ENCODE assay signal across 8 mouse cellular contexts in genomic region chr14:61310963-61311362, GRCm38 (mm10). TPM values are rescaled to one million over a fixed set of nuclear protein-coding genes. Genes with fewer than 3 reads are reported as not detected.
DNase-seq lines count a peak whose midpoint lies in the region; ATAC-seq lines count a peak whose summit lies in the region.

No protein-coding gene starts in this region.

- no peak for DNase-seq in heart, adult 9 months (ENCODE audit: low spot score in 2 of 2)
- no peak for DNase-seq in midbrain, embryonic 10.5 days (ENCODE audit: low spot score)
- no peak for DNase-seq in midbrain, embryonic 11.5 days (ENCODE audit: low spot score, missing footprints)
- peak; percentile 35 to 51 for DNase-seq in heart, postnatal 10 days
- no peak for DNase-seq in spleen, postnatal 36 days (ENCODE audit: low spot score in 2 of 2)

- no peak overlapping the region for H3K27ac ChIP-seq in heart, embryonic 13.5 days (replicated peaks)
- H3K27ac ChIP-seq in midbrain, embryonic 10.5 days (replicated peaks) = 0 out of 2 replicates have a peak overlapping the region, but pooled peaks have one; percentile 49
- H3K27ac ChIP-seq in midbrain, embryonic 11.5 days (ENCODE audit: low read depth, low read length) = no peak overlapping the region
- no peak overlapping the region for H3K27ac ChIP-seq in hindbrain, embryonic 13.5 days

- no peaks in the 10 kb centered on the region for H3K36me3 ChIP-seq in heart, embryonic 13.5 days
- no peaks in the 10 kb centered on the region for H3K36me3 ChIP-seq in midbrain, embryonic 10.5 days
- H3K36me3 ChIP-seq in midbrain, embryonic 11.5 days (ENCODE audit: control insufficient read depth, insufficient read depth, low read length) = no peaks in the 10 kb centered on the region
- no peaks in the 10 kb centered on the region for H3K36me3 ChIP-seq in hindbrain, embryonic 13.5 days

- H3K4me3 ChIP-seq in heart, embryonic 13.5 days = no peak overlapping the region
- no peak overlapping the region for H3K4me3 ChIP-seq in midbrain, embryonic 10.5 days
- H3K4me3 ChIP-seq in midbrain, embryonic 11.5 days (ENCODE audit: low read depth, low read length) = no peak overlapping the region
- no peak overlapping the region for H3K4me3 ChIP-seq in hindbrain, embryonic 13.5 days

- ATAC-seq in heart, embryonic 13.5 days (ENCODE audit: extremely low read depth, insufficient number of reproducible peaks, low FRiP score, low TSS enrichment) = no peak
- ATAC-seq in midbrain, embryonic 11.5 days (ENCODE audit: low FRiP score) = no peak
- ATAC-seq in megakaryocyte-erythroid progenitor cell, adult 5-6 weeks (replicated peaks; ENCODE audit: low FRiP score, low TSS enrichment, poor library complexity, severe bottlenecking) = 0 out of 2 replicates have a peak, but pooled peaks have one; percentile 29
- no peak for ATAC-seq in hindbrain, embryonic 13.5 days (ENCODE audit: low FRiP score)

- peak overlapping the region; percentile 8; the same call in 1 of the 2 replicates for H3K4me2 ChIP-seq in heart, embryonic 13.5 days
- H3K4me2 ChIP-seq in midbrain, embryonic 11.5 days = no peak overlapping the region
- no peak overlapping the region for H3K4me2 ChIP-seq in hindbrain, embryonic 13.5 days

- no peaks in the 10 kb centered on the region for H3K9me3 ChIP-seq in heart, embryonic 13.5 days
- H3K9me3 ChIP-seq in midbrain, embryonic 10.5 days (replicated peaks) = no peaks in the 10 kb centered on the region
- no peaks in the 10 kb centered on the region for H3K9me3 ChIP-seq in midbrain, embryonic 11.5 days (ENCODE audit: control insufficient read depth, low read length)
- H3K9me3 ChIP-seq in hindbrain, embryonic 13.5 days = no peaks in the 10 kb centered on the region

- peaks cover 19% of the 10 kb centered on the region for H3K4me1 ChIP-seq in heart, embryonic 13.5 days
- peaks cover 11% of the 10 kb centered on the region for H3K4me1 ChIP-seq in midbrain, embryonic 10.5 days
- H3K4me1 ChIP-seq in midbrain, embryonic 11.5 days (ENCODE audit: control insufficient read depth, insufficient read depth, low read length) = no peaks in the 10 kb centered on the region
- H3K4me1 ChIP-seq in hindbrain, embryonic 13.5 days (replicated peaks) = 0 out of 2 replicates have a peak, but pooled peaks cover 5% of the 10 kb centered on the region

- no peaks in the 10 kb centered on the region for H3K27me3 ChIP-seq in heart, embryonic 13.5 days (replicated peaks)
- H3K27me3 ChIP-seq in midbrain, embryonic 10.5 days (ENCODE audit: low read depth, poor library complexity, severe bottlenecking) = no peaks in the 10 kb centered on the region
- no peaks in the 10 kb centered on the region for H3K27me3 ChIP-seq in midbrain, embryonic 11.5 days (ENCODE audit: control insufficient read depth, insufficient read depth, low read length)
- no peaks in the 10 kb centered on the region for H3K27me3 ChIP-seq in hindbrain, embryonic 13.5 days

- H3K9ac ChIP-seq in heart, embryonic 13.5 days = no peak overlapping the region
- no peak overlapping the region for H3K9ac ChIP-seq in midbrain, embryonic 11.5 days (ENCODE audit: low read length)
- H3K9ac ChIP-seq in hindbrain, embryonic 13.5 days = no peak overlapping the region

- intact Hi-C loops in heart, postnatal 10 days (cut with DNase I) = no loop called here

- 49% methylated on average over 12 of the region's 12 CpGs for WGBS in heart, embryonic 13.5 days
- WGBS in midbrain, embryonic 10.5 days = 78% methylated on average over 12 of the region's 12 CpGs
- 76% methylated on average over 12 of the region's 12 CpGs for WGBS in midbrain, embryonic 11.5 days
- WGBS in hindbrain, embryonic 13.5 days = 71% methylated on average over 12 of the region's 12 CpGs

RNA-seq across cellular contexts. Expression of gene Arl11, which starts 1.4 kb away (rescaled TPM):
- 0.41 and 0.46 TPM in 2 replicates for polyA plus RNA-seq in heart, embryonic 13.5 days (2015; fragmentation: Nextera tagmentation; extraction: Ambion mirVana)
- 0.15 and 0.56 TPM in 2 replicates for polyA plus RNA-seq in midbrain, embryonic 10.5 days (2016; fragmentation: Nextera tagmentation; extraction: Ambion mirVana)
- 0.23 and 0.57 TPM in 2 replicates for polyA plus RNA-seq in midbrain, embryonic 11.5 days (2014; fragmentation: Nextera tagmentation; extraction: Ambion mirVana)
- under 1 TPM; 0.45 to 0.97 TPM for total RNA-seq in heart, postnatal 10 days (2021)
- total RNA-seq in megakaryocyte-erythroid progenitor cell, adult 5-6 weeks (2014; fragmentation: Nextera tagmentation) = 0.99 and 2.4 TPM in 2 replicates
- 0.46 TPM in 1 of 2 replicates, not detected in the other for total RNA-seq in megakaryocyte-erythroid progenitor cell, adult 5-6 weeks (2017)
- polyA plus RNA-seq in hindbrain, embryonic 13.5 days (2015; fragmentation: Nextera tagmentation; extraction: Ambion mirVana) = 0.36 and 0.43 TPM in 2 replicates

RNA-seq across cellular contexts. Expression of gene Ebpl, which starts 49.3 kb away (rescaled TPM):
- polyA plus RNA-seq in heart, embryonic 13.5 days (2015; fragmentation: Nextera tagmentation; extraction: Ambion mirVana) = 4.7 and 6.0 TPM in 2 replicates
- polyA plus RNA-seq in midbrain, embryonic 10.5 days (2016; fragmentation: Nextera tagmentation; extraction: Ambion mirVana) = 10.6 and 11.0 TPM in 2 replicates
- polyA plus RNA-seq in midbrain, embryonic 11.5 days (2014; fragmentation: Nextera tagmentation; extraction: Ambion mirVana) = 9.8 and 10.6 TPM in 2 replicates
- 1 to 10 TPM; 1.9 to 2.1 TPM for total RNA-seq in heart, postnatal 10 days (2021)
- 2.6 and 3.4 TPM in 2 replicates for total RNA-seq in megakaryocyte-erythroid progenitor cell, adult 5-6 weeks (2014; fragmentation: Nextera tagmentation)
- 1.8 and 2.7 TPM in 2 replicates for total RNA-seq in megakaryocyte-erythroid progenitor cell, adult 5-6 weeks (2017)
- polyA plus RNA-seq in hindbrain, embryonic 13.5 days (2015; fragmentation: Nextera tagmentation; extraction: Ambion mirVana) = 10.3 and 10.7 TPM in 2 replicates

RNA-seq across cellular contexts. Expression of gene Sgcg, which starts 52.7 kb away (rescaled TPM):
- polyA plus RNA-seq in heart, embryonic 13.5 days (2015; fragmentation: Nextera tagmentation; extraction: Ambion mirVana) = 16.6 and 19.9 TPM in 2 replicates
- not detected in 2 replicates for polyA plus RNA-seq in midbrain, embryonic 10.5 days (2016; fragmentation: Nextera tagmentation; extraction: Ambion mirVana)
- not detected in 2 replicates for polyA plus RNA-seq in midbrain, embryonic 11.5 days (2014; fragmentation: Nextera tagmentation; extraction: Ambion mirVana)
- 100 to 1,000 TPM; 205 to 214 TPM for total RNA-seq in heart, postnatal 10 days (2021)
- not detected in 2 replicates for total RNA-seq in megakaryocyte-erythroid progenitor cell, adult 5-6 weeks (2014; fragmentation: Nextera tagmentation)
- total RNA-seq in megakaryocyte-erythroid progenitor cell, adult 5-6 weeks (2017) = not detected in 2 replicates
- 0.16 and 0.19 TPM in 2 replicates for polyA plus RNA-seq in hindbrain, embryonic 13.5 days (2015; fragmentation: Nextera tagmentation; extraction: Ambion mirVana)

Comparison
In these comparisons a context has a peak if more than half of its experiments do, and no peak if none do; other contexts are left out.
1. DNase-seq: peak in heart, postnatal 10 days (2 of 2); none in heart, adult 9 months (0 of 2), midbrain, embryonic 10.5 days (single experiment), midbrain, embryonic 11.5 days (single experiment) and spleen, postnatal 36 days (0 of 2).
2. RNA of gene Sgcg, which starts 52.7 kb away (polyA plus RNA-seq): 16.6 to 19.9 TPM in heart, embryonic 13.5 days; 0.16 to 0.19 TPM in hindbrain, embryonic 13.5 days, not detected in midbrain, embryonic 10.5 days and not detected in midbrain, embryonic 11.5 days; every median in the first group is over 10 times any median in the second.